Mouse (Mus musculus): ENCODE data around the gene Slc25a25.
"Not testable (repeated sequence)": the region's sequence is repeated elsewhere in the genome, so short reads cannot be mapped to it uniquely, and the experiment has no call there.

Gene Slc25a25

GRCm38 (mm10) chr2:32450881-32451844 is at the start of gene Slc25a25:
TSS of gene Slc25a25 (minus strand) at chr2:32451445.
- DNase-seq = peak; percentile 98

GRCm38 (mm10) chr2:32500461-32500860 is 49.2 kb upstream of the Slc25a25 start:
- DNase-seq = no peak

GRCm38 (mm10) chr2:32499365-32499764 is 48.1 kb upstream of the Slc25a25 start:
- DNase-seq = no peak

- DNase-seq = no peak
Measured at GRCm38 (mm10) chr2:32496190-32496589, 44.9 kb upstream of the Slc25a25 start.

GRCm38 (mm10) chr2:32495185-32495726 is 44.0 kb upstream of the Slc25a25 start:
- DNase-seq = no peak

GRCm38 (mm10) chr2:32494522-32494921 is 43.3 kb upstream of the Slc25a25 start:
- no peak for DNase-seq

GRCm38 (mm10) chr2:32493301-32493701 is 42.1 kb upstream of the Slc25a25 start:
- no peak for DNase-seq

GRCm38 (mm10) chr2:32492661-32493060 is 41.4 kb upstream of the Slc25a25 start:
- no peak for DNase-seq

GRCm38 (mm10) chr2:32490730-32491129 is 39.5 kb upstream of the Slc25a25 start:
- DNase-seq = not testable (repeated sequence)

- peak; percentile 84 for DNase-seq
Measured at GRCm38 (mm10) chr2:32488679-32489078, 37.4 kb upstream of the Slc25a25 start.

GRCm38 (mm10) chr2:32487124-32487623 is 35.9 kb upstream of the Slc25a25 start:
- peak; percentile 95 for DNase-seq

- no peak for DNase-seq
Measured at GRCm38 (mm10) chr2:32486155-32486554, 34.9 kb upstream of the Slc25a25 start.

- no peak for DNase-seq
Measured at GRCm38 (mm10) chr2:32485751-32486150, 34.5 kb upstream of the Slc25a25 start.

- no peak for DNase-seq
Measured at GRCm38 (mm10) chr2:32484933-32485332, 33.7 kb upstream of the Slc25a25 start.

GRCm38 (mm10) chr2:32483179-32483875 is 32.1 kb upstream of the Slc25a25 start:
- DNase-seq = no peak

- DNase-seq = no peak
Measured at GRCm38 (mm10) chr2:32482351-32482750, 31.1 kb upstream of the Slc25a25 start.

- not testable (repeated sequence) for DNase-seq
Measured at GRCm38 (mm10) chr2:32475361-32475760, 24.1 kb upstream of the Slc25a25 start.

- no peak for DNase-seq
Measured at GRCm38 (mm10) chr2:32471681-32472061, 20.4 kb upstream of the Slc25a25 start.

GRCm38 (mm10) chr2:32471001-32471680 is 19.9 kb upstream of the Slc25a25 start:
- DNase-seq = no peak

GRCm38 (mm10) chr2:32464212-32464891 is 13.1 kb upstream of the Slc25a25 start:
- no peak for DNase-seq

- DNase-seq = no peak
Measured at GRCm38 (mm10) chr2:32463773-32464172, 12.5 kb upstream of the Slc25a25 start.

GRCm38 (mm10) chr2:32459657-32460056 is 8.4 kb upstream of the Slc25a25 start:
- DNase-seq = no peak
